Mouse (Mus musculus) kidney, embryonic 16.5 days (tissue): ENCODE results near the gene Fam174b. TPM values are rescaled to one million over a fixed set of nuclear protein-coding genes. Genes with fewer than 3 reads are reported as not detected.

Experiments used
- ATAC-seq: fragments of 200-750 bp; cut with Nextera tagmentation; 2 replicates; pipeline ENCODE4 v1.8.0; 2017; ENCODE audit warnings: moderate TSS enrichment; ENCODE audit not compliant: low FRiP score, low TSS enrichment
- H3K27ac ChIP-seq: fragments of 300-500 bp; sonication (generic); 2 replicates; pipeline ENCODE4 v1.5.1; 2014; ENCODE audit warnings: low read length
- H3K27me3 ChIP-seq: fragments of 300-500 bp; sonication (generic); 2 replicates; pipeline ENCODE4 v1.6.1; 2014; ENCODE audit warnings: low read length, control low read depth, mixed read lengths; ENCODE audit not compliant: insufficient read depth
- H3K36me3 ChIP-seq: fragments of 300-500 bp; sonication (generic); 2 replicates; pipeline ENCODE4 v1.6.1; 2014; ENCODE audit warnings: low read length, control low read depth, mixed read lengths; ENCODE audit not compliant: insufficient read depth
- H3K4me1 ChIP-seq: fragments of 300-500 bp; sonication (generic); 2 replicates; pipeline ENCODE4 v1.6.1; 2014; ENCODE audit warnings: low read length, control low read depth, mixed read lengths; ENCODE audit not compliant: insufficient read depth
- H3K4me2 ChIP-seq: fragments of 300-500 bp; sonication (generic); replicated peaks from 2 replicates; pipeline ENCODE4 v1.6.1; 2014; ENCODE audit warnings: low read depth, low read length
- H3K4me3 ChIP-seq: fragments of 300-500 bp; sonication (generic); 2 replicates; pipeline ENCODE4 v1.5.1; 2014; ENCODE audit warnings: mild to moderate bottlenecking, low read length
- H3K9ac ChIP-seq: fragments of 300-500 bp; sonication (generic); replicated peaks from 2 replicates; pipeline ENCODE4 v1.6.1; 2014; ENCODE audit warnings: low read length
- H3K9me3 ChIP-seq: fragments of 300-500 bp; sonication (generic); 2 replicates; pipeline ENCODE4 v1.6.1; 2016; ENCODE audit warnings: low read length, control low read depth
- WGBS: fragments of 180-500 bp; shearing (Covaris S2); extraction: QIAGEN DNeasy Blood & Tissue Kit; methylation state at CpG from one replicate; pipeline ENCODE4 v1.1.7; 2014; 5-methylcytosine and 5-hydroxymethylcytosine counted together
- polyA plus RNA-seq: library from polyadenylated mRNA; unstranded; fragments of >200 nt; fragmentation: Nextera tagmentation; extraction: Ambion mirVana; gene quantifications from 2 replicates; pipeline ENCODE4 v1.2.1, GENCODE M21; 2015

Fam174b gene
- polyA plus RNA-seq, 1 experiment from 2014 or later = 42.0 TPM

GRCm38 (mm10) chr7:73769224-73769623, 29.1 kb downstream of the Fam174b start:
- Histone ChIP-seq H3K4me3 (no peak overlapping the region), H3K27me3 (no peaks in the 10 kb centered on the region)
- WGBS = 87% methylated on average over 4 of the region's 4 CpGs

GRCm38 (mm10) chr7:73771384-73772274, 31.5 kb downstream of the Fam174b start:
- H3K4me3 ChIP-seq = no peak overlapping the region
- no peak overlapping the region for H3K9ac ChIP-seq
- whole genome bisulfite sequencing = 36% methylated on average over 19 of the region's 19 CpGs
- peaks cover 15% of the 10 kb centered on the region for H3K4me1 ChIP-seq
- H3K36me3 ChIP-seq = peaks cover 4% of the 10 kb centered on the region; the same call in 1 of the 2 replicates
- no peaks in the 10 kb centered on the region for H3K9me3 ChIP-seq
- 0 out of 2 replicates have a peak overlapping the region, but pooled peaks have one; percentile 36 for H3K27ac ChIP-seq
- H3K27me3 ChIP-seq = no peaks in the 10 kb centered on the region
- H3K4me2 ChIP-seq = peak overlapping the region; percentile 6; the same call in 1 of the 2 replicates
- peak; percentile 66 for ATAC-seq

More at GRCm38 (mm10) chr7:73769224-73769623, 29.1 kb downstream of the Fam174b start:
- no peak overlapping the region for H3K27ac ChIP-seq
- H3K36me3 ChIP-seq = peaks cover 9% of the 10 kb centered on the region; the same call in 1 of the 2 replicates
- no peak for ATAC-seq
- H3K9me3 ChIP-seq = no peaks in the 10 kb centered on the region
- peaks cover 15% of the 10 kb centered on the region for H3K4me1 ChIP-seq
- no peak overlapping the region for H3K4me2 ChIP-seq
- H3K9ac ChIP-seq = no peak overlapping the region

- Histone ChIP-seq H3K9ac (no peak overlapping the region), H3K9me3 (no peaks in the 10 kb centered on the region), H3K4me1 (peaks cover 15% of the 10 kb centered on the region), H3K4me2 (0 out of 2 replicates have a peak overlapping the region, but pooled peaks have one; percentile 6), H3K27ac (no peak overlapping the region), H3K4me3 (no peak overlapping the region), H3K27me3 (no peaks in the 10 kb centered on the region), H3K36me3 (peaks cover 4% of the 10 kb centered on the region; the same call in 1 of the 2 replicates)
- peak; percentile 27; the same call in 1 of the 2 replicates for ATAC-seq
- WGBS = 61% methylated on average over 14 of the region's 14 CpGs
Measured at GRCm38 (mm10) chr7:73772275-73772765, 32.2 kb downstream of the Fam174b start.

GRCm38 (mm10) chr7:73774781-73775180, 34.7 kb downstream of the Fam174b start:
- H3K4me1 ChIP-seq = peaks cover 19% of the 10 kb centered on the region
- no peak for ATAC-seq
- no peaks in the 10 kb centered on the region for H3K9me3 ChIP-seq
- no peak overlapping the region for H3K4me3 ChIP-seq
- H3K36me3 ChIP-seq = no peaks in the 10 kb centered on the region; the same call in 1 of the 2 replicates
- H3K27ac ChIP-seq = no peak overlapping the region
- H3K4me2 ChIP-seq = no peak overlapping the region
- no peaks in the 10 kb centered on the region for H3K27me3 ChIP-seq
- 70% methylated on average over 9 of the region's 9 CpGs for WGBS
- H3K9ac ChIP-seq = no peak overlapping the region

GRCm38 (mm10) chr7:73777777-73778176, 37.7 kb downstream of the Fam174b start:
- Histone ChIP-seq H3K9me3 (no peaks in the 10 kb centered on the region), H3K36me3 (no peaks in the 10 kb centered on the region; the same call in 1 of the 2 replicates), H3K4me1 (peaks cover 4% of the 10 kb centered on the region; the same call in 1 of the 2 replicates), H3K27me3 (no peaks in the 10 kb centered on the region), H3K4me2 (no peak overlapping the region), H3K27ac (no peak overlapping the region), H3K9ac (no peak overlapping the region), H3K4me3 (no peak overlapping the region)
- ATAC-seq = no peak
- WGBS = 77% methylated on average over 3 of the region's 3 CpGs

- Histone ChIP-seq H3K9ac (no peak overlapping the region), H3K4me1 (no peaks in the 10 kb centered on the region), H3K4me2 (no peak overlapping the region), H3K36me3 (no peaks in the 10 kb centered on the region), H3K9me3 (no peaks in the 10 kb centered on the region), H3K27ac (no peak overlapping the region), H3K27me3 (no peaks in the 10 kb centered on the region), H3K4me3 (no peak overlapping the region)
- no peak for ATAC-seq
- WGBS = 67% methylated on average over 4 of the region's 4 CpGs
Measured at GRCm38 (mm10) chr7:73784736-73785428, 44.8 kb downstream of the Fam174b start.

GRCm38 (mm10) chr7:73785815-73786214, 45.7 kb downstream of the Fam174b start:
- Histone ChIP-seq H3K36me3 (no peaks in the 10 kb centered on the region), H3K27me3 (no peaks in the 10 kb centered on the region), H3K9ac (no peak overlapping the region), H3K9me3 (no peaks in the 10 kb centered on the region), H3K27ac (no peak overlapping the region), H3K4me2 (no peak overlapping the region), H3K4me3 (no peak overlapping the region), H3K4me1 (no peaks in the 10 kb centered on the region)
- 83% methylated on average over 4 of the region's 4 CpGs for WGBS
- no peak for ATAC-seq

- Histone ChIP-seq H3K36me3 (no peaks in the 10 kb centered on the region), H3K27ac (no peak overlapping the region), H3K27me3 (no peaks in the 10 kb centered on the region), H3K9ac (no peak overlapping the region), H3K9me3 (no peaks in the 10 kb centered on the region), H3K4me3 (no peak overlapping the region), H3K4me1 (no peaks in the 10 kb centered on the region), H3K4me2 (no peak overlapping the region)
- ATAC-seq = peak; percentile 57; the same call in 1 of the 2 replicates
- 67% methylated on average over 8 of the region's 8 CpGs for WGBS
Measured at GRCm38 (mm10) chr7:73787513-73787912, 47.4 kb downstream of the Fam174b start.

- no peak overlapping the region for H3K9ac ChIP-seq
- H3K36me3 ChIP-seq = no peaks in the 10 kb centered on the region
- no peak for ATAC-seq
- WGBS = 71% methylated on average over 8 of the region's 8 CpGs
- no peaks in the 10 kb centered on the region for H3K9me3 ChIP-seq
- H3K27ac ChIP-seq = no peak overlapping the region
- H3K4me3 ChIP-seq = no peak overlapping the region
- no peaks in the 10 kb centered on the region for H3K27me3 ChIP-seq
- no peak overlapping the region for H3K4me2 ChIP-seq
- no peaks in the 10 kb centered on the region for H3K4me1 ChIP-seq
Measured at GRCm38 (mm10) chr7:73791096-73791495, 51.0 kb downstream of the Fam174b start.
